Mouse (Mus musculus) embryonic fibroblast, embryonic 13.5 days (primary cell): Measurements from ENCODE around the gene Dok3. TPM values are rescaled to one million over a fixed set of nuclear protein-coding genes. Genes with fewer than 3 reads are reported as not detected.

Experiments used
- H3K27ac ChIP-seq: 2 replicates; pipeline ENCODE4 v1.5.1; 2012; ENCODE audit warnings: low read length, control low read depth, inconsistent platforms; ENCODE audit not compliant: insufficient read depth
- H3K4me1 ChIP-seq: 2 replicates; pipeline ENCODE4 v1.6.1; 2011; ENCODE audit warnings: low read length; ENCODE audit not compliant: control insufficient read depth, insufficient read depth
- H3K4me3 ChIP-seq: 2 replicates; pipeline ENCODE4 v1.5.1; 2011; ENCODE audit warnings: mild to moderate bottlenecking, control low read depth, low read length; ENCODE audit not compliant: insufficient read depth
- CTCF ChIP-seq: IDR thresholded peaks from 2 replicates; pipeline ENCODE4 v1.5.1; 2011; ENCODE audit warnings: mild to moderate bottlenecking, control low read depth, low read length, moderate library complexity, borderline replicate concordance; ENCODE audit not compliant: insufficient read depth
- POLR2A ChIP-seq: IDR thresholded peaks from 2 replicates; pipeline ENCODE4 v1.6.1; 2011; ENCODE audit warnings: low read depth, mild to moderate bottlenecking, control low read depth, low read length, moderate library complexity
- polyA plus RNA-seq: library from polyadenylated mRNA; stranded (reverse); fragments of >200 nt; gene quantifications from 2 replicates; pipeline ENCODE4 v1.2.4, GENCODE M21; 2011; ENCODE audit warnings: low read depth; ENCODE audit not compliant: missing spikeins, insufficient read length

Dok3 gene
- polyA plus RNA-seq, 1 experiment = 0.79 TPM

- Histone ChIP-seq H3K4me1 (no peaks in the 10 kb centered on the region; the same call in 1 of the 2 replicates), H3K27ac (no peak overlapping the region), H3K4me3 (no peak overlapping the region)
- TF ChIP-seq CTCF (no peak), POLR2A (no peak)
These were observed 55.1 kb downstream of the Dok3 start for GRCm38 (mm10) chr13:55473961-55474360.

Other genes starting within 250 kb of the Dok3 start
- gene Prelid1, start 208.8 kb downstream of the Dok3 start, polyA plus RNA-seq = 267 and 295 TPM in 2 replicates
- 41.4 and 48.0 TPM in 2 replicates for gene Rab24, start 207.3 kb downstream of the Dok3 start, polyA plus RNA-seq
- gene Mxd3, start 199.5 kb downstream of the Dok3 start, polyA plus RNA-seq = 9.5 and 19.0 TPM in 2 replicates
- 66.9 and 70.7 TPM in 2 replicates for gene Lman2, start 166.5 kb downstream of the Dok3 start, polyA plus RNA-seq
- gene Rgs14, start 159.6 kb downstream of the Dok3 start, polyA plus RNA-seq = not detected in 2 replicates
- not detected in 2 replicates for gene Slc34a1, start 131.1 kb downstream of the Dok3 start, polyA plus RNA-seq
- gene Pfn3, start 114.1 kb downstream of the Dok3 start, polyA plus RNA-seq = not detected in 2 replicates
- gene F12, start 102.5 kb downstream of the Dok3 start, polyA plus RNA-seq = not detected in 2 replicates
- 37.7 and 42.9 TPM in 2 replicates for gene Grk6, start 84.2 kb downstream of the Dok3 start, polyA plus RNA-seq
- gene Prr7, start 65.0 kb downstream of the Dok3 start, polyA plus RNA-seq = 2.5 and 4.6 TPM in 2 replicates
- 105 and 139 TPM in 2 replicates for gene Dbn1, start 41.2 kb downstream of the Dok3 start, polyA plus RNA-seq
- gene Pdlim7, start 15.6 kb downstream of the Dok3 start, polyA plus RNA-seq = 132 and 179 TPM in 2 replicates
- 23.9 and 26.2 TPM in 2 replicates for gene Ddx41, start 7.4 kb upstream of the Dok3 start, polyA plus RNA-seq
- 20.9 and 24.5 TPM in 2 replicates for gene Fam193b, start 41.8 kb upstream of the Dok3 start, polyA plus RNA-seq
- gene Tmed9, start 44.4 kb upstream of the Dok3 start, polyA plus RNA-seq = 228 and 231 TPM in 2 replicates
- gene B4galt7, start 70.6 kb upstream of the Dok3 start, polyA plus RNA-seq = 16.4 and 18.7 TPM in 2 replicates
- 47.1 and 50.0 TPM in 2 replicates for gene Caml, start 93.7 kb upstream of the Dok3 start, polyA plus RNA-seq
- gene Ddx46, start 105.7 kb upstream of the Dok3 start, polyA plus RNA-seq = 46.6 and 52.8 TPM in 2 replicates
- 91.3 and 96.3 TPM in 2 replicates for gene B230219D22Rik, start 163.8 kb upstream of the Dok3 start, polyA plus RNA-seq
- gene Txndc15, start 185.4 kb upstream of the Dok3 start, polyA plus RNA-seq = 48.4 and 54.2 TPM in 2 replicates
- 31.9 and 33.0 TPM in 2 replicates for gene Pcbd2, start 198.1 kb upstream of the Dok3 start, polyA plus RNA-seq